In the genomic region with DNA sequence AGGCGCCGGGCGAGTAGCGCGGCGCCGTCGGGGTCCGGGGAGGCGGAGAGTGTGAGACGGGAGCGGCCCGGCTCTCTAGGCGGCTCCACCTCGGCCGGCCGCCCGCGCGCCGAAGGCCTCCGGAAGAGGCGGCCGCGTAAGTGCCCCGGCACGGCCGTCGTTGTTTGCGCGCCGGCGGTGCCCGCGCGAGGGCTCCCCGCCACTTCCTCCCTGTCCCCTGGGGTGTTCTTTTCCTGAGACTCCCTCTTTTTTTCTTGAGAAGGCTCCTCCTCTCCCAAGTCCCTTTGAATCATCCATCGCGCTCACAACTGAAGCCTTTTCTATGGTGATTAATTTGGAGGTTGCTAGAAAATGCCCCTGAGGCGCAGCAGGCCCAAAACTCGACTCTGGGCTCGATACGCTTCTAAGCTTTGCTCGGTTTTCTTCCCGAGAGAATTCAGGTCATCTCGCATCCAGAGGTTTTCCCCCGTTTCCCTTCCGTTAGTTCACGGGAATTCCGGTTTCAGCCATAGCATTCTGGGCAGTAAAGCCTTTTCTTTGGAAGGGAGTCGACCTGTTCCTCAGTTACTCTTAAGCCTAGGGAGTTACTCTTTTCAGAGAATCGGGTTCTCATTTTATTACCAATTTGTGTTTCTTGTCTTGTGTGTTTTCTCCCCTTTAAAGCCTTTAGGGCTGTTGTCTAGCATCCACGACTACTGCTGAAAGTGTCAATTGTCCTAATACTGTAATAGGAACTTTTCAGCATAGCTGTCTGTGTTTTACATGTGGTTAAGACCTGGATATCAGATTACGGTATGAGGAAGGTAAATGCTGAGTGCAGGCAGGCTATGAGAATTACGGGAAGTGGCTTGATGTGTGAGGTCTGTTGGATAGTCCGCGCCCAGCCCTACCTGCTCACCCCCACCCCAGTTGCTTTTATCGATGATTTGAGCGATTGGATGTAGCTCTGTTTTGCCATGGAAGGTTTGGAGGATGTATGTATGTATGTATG, we compare ENCODE assay signal across 8 mouse cellular contexts. TPM values are rescaled to one million over a fixed set of nuclear protein-coding genes. Genes with fewer than 3 reads are reported as not detected.
DNase-seq lines count a peak whose midpoint lies in the region; ATAC-seq lines count a peak whose summit lies in the region.

No protein-coding gene starts in this region.

- H3K4me1 ChIP-seq in forebrain, embryonic 13.5 days, result peaks cover 33% of the 10 kb centered on the region
- peaks cover 8% of the 10 kb centered on the region for H3K4me1 ChIP-seq in limb, embryonic 11.5 days (ENCODE audit: control insufficient read depth, insufficient read depth, low read length)
- peaks cover 23% of the 10 kb centered on the region for H3K4me1 ChIP-seq in midbrain, embryonic 14.5 days (ENCODE audit: control insufficient read depth, insufficient read depth, low read length)

- H3K27me3 ChIP-seq in forebrain, embryonic 13.5 days, result no peaks in the 10 kb centered on the region
- H3K27me3 ChIP-seq in limb, embryonic 11.5 days (ENCODE audit: control insufficient read depth, insufficient read depth, low read length), result no peaks in the 10 kb centered on the region
- no peaks in the 10 kb centered on the region for H3K27me3 ChIP-seq in midbrain, embryonic 14.5 days (ENCODE audit: control insufficient read depth, insufficient read depth, low read length)

- no peaks in the 10 kb centered on the region for H3K36me3 ChIP-seq in forebrain, embryonic 13.5 days (ENCODE audit: poor library complexity, severe bottlenecking)
- no peaks in the 10 kb centered on the region for H3K36me3 ChIP-seq in limb, embryonic 11.5 days (ENCODE audit: control insufficient read depth, insufficient read depth, low read length)
- no peaks in the 10 kb centered on the region for H3K36me3 ChIP-seq in midbrain, embryonic 14.5 days (ENCODE audit: control insufficient read depth, insufficient read depth, low read length)

- H3K9ac ChIP-seq in forebrain, embryonic 13.5 days, result peak overlapping the region; percentile 96
- H3K9ac ChIP-seq in limb, embryonic 11.5 days (ENCODE audit: low read length), result peak overlapping the region; percentile 97
- peak overlapping the region; percentile 94 for H3K9ac ChIP-seq in midbrain, embryonic 14.5 days (replicated peaks; ENCODE audit: low read length)

- WGBS in forebrain, embryonic 13.5 days, result under 1% methylated on average over 26 of the region's 59 CpGs
- WGBS in limb, embryonic 11.5 days, result under 1% methylated on average over 50 of the region's 59 CpGs
- under 1% methylated on average over 56 of the region's 59 CpGs for WGBS in midbrain, embryonic 14.5 days

- no peaks in the 10 kb centered on the region for H3K9me3 ChIP-seq in forebrain, embryonic 13.5 days (replicated peaks)
- H3K9me3 ChIP-seq in limb, embryonic 11.5 days (ENCODE audit: control insufficient read depth, low read length), result no peaks in the 10 kb centered on the region
- H3K9me3 ChIP-seq in midbrain, embryonic 14.5 days (ENCODE audit: control insufficient read depth, low read length), result no peaks in the 10 kb centered on the region

- intact Hi-C loops in left cerebral cortex, postnatal 10 days (cut with DNase I), result loop anchor here (5.0 kb wide), 2 partner anchors 86 to 154 kb away; no protein-coding TSS in a partner anchor

- H3K27ac ChIP-seq in forebrain, embryonic 13.5 days, result peak overlapping the region; percentile 99
- peak overlapping the region; percentile 98 for H3K27ac ChIP-seq in limb, embryonic 11.5 days (replicated peaks; ENCODE audit: low read depth, low read length)
- peak overlapping the region; percentile 98 for H3K27ac ChIP-seq in midbrain, embryonic 14.5 days (replicated peaks; ENCODE audit: low read depth, low read length)

- DNase-seq in left cerebral cortex, postnatal 10 days (ENCODE audit: extremely low spot score in 1 of 2, low spot score in 2 of 2), result peak; percentile 21 to 84
- no peak for DNase-seq in left cerebral cortex, adult 8-10 months (ENCODE audit: low spot score in 2 of 2)
- DNase-seq in ZHBTc4 (ENCODE audit: low read depth, low spot score), result peak; percentile 21
- DNase-seq in limb, embryonic 11.5 days (ENCODE audit: low spot score), result peak; percentile 69
- DNase-seq in midbrain, embryonic 14.5 days, result peak; percentile 78
- DNase-seq in urinary bladder, postnatal 4 days (ENCODE audit: low spot score in 2 of 2), result no peak
- DNase-seq in urinary bladder, adult 2 months (ENCODE audit: low spot score), result no peak

- peak overlapping the region; percentile 83 for H3K4me3 ChIP-seq in forebrain, embryonic 13.5 days
- peak overlapping the region; percentile 89 for H3K4me3 ChIP-seq in limb, embryonic 11.5 days (ENCODE audit: low read depth, low read length)
- peak overlapping the region; percentile 88 for H3K4me3 ChIP-seq in midbrain, embryonic 14.5 days (replicated peaks; ENCODE audit: low read depth, low read length)

- H3K4me2 ChIP-seq in forebrain, embryonic 13.5 days, result peak overlapping the region; percentile 83
- H3K4me2 ChIP-seq in limb, embryonic 11.5 days (ENCODE audit: low read depth, severe bottlenecking), result peak overlapping the region; percentile 55
- H3K4me2 ChIP-seq in midbrain, embryonic 14.5 days (ENCODE audit: low read length), result peak overlapping the region; percentile 83

- ATAC-seq in forebrain, embryonic 13.5 days, result peak; percentile 75
- ATAC-seq in limb, embryonic 11.5 days (ENCODE audit: insufficient number of reproducible peaks, low FRiP score, low TSS enrichment, low read depth), result peak; percentile 66
- ATAC-seq in midbrain, embryonic 14.5 days (ENCODE audit: low FRiP score, low TSS enrichment), result peak; percentile 78

RNA-seq across cellular contexts. Expression of a gene that starts 0.7 kb away (rescaled TPM):
- 10 to 100 TPM; 51.9 to 57.1 TPM for total RNA-seq in left cerebral cortex, postnatal 10 days (2021)
- total RNA-seq in left cerebral cortex, adult 8-10 months (2022), result 10 to 100 TPM; 63.3 to 71.3 (median 69.9) TPM
- 34.3 and 42.6 TPM in 2 replicates for polyA plus RNA-seq in forebrain, embryonic 13.5 days (2015; fragmentation: Nextera tagmentation; extraction: Ambion mirVana)
- polyA plus RNA-seq in limb, embryonic 11.5 days (2014; fragmentation: Nextera tagmentation; extraction: Ambion mirVana), result 57.0 and 62.0 TPM in 2 replicates
- polyA plus RNA-seq in midbrain, embryonic 14.5 days (2014; fragmentation: Nextera tagmentation; extraction: Ambion mirVana), result 26.4 and 34.9 TPM in 2 replicates
- 27.0 and 33.0 TPM in 2 replicates for polyA plus RNA-seq in urinary bladder, adult 2 months (2012; rRNA removed)

RNA-seq across cellular contexts. Expression of a gene that starts 29.1 kb away (rescaled TPM):
- 1 to 10 TPM; 4.4 to 4.9 TPM for total RNA-seq in left cerebral cortex, postnatal 10 days (2021)
- 1 to 10 TPM; 6.9 to 8.6 (median 7.3) TPM for total RNA-seq in left cerebral cortex, adult 8-10 months (2022)
- polyA plus RNA-seq in forebrain, embryonic 13.5 days (2015; fragmentation: Nextera tagmentation; extraction: Ambion mirVana), result 8.1 and 9.6 TPM in 2 replicates
- 17.1 and 17.9 TPM in 2 replicates for polyA plus RNA-seq in limb, embryonic 11.5 days (2014; fragmentation: Nextera tagmentation; extraction: Ambion mirVana)
- 3.8 and 6.8 TPM in 2 replicates for polyA plus RNA-seq in midbrain, embryonic 14.5 days (2014; fragmentation: Nextera tagmentation; extraction: Ambion mirVana)
- polyA plus RNA-seq in urinary bladder, adult 2 months (2012; rRNA removed), result 47.2 and 50.2 TPM in 2 replicates

RNA-seq across cellular contexts. Expression of a gene that starts 56.1 kb away (rescaled TPM):
- 10 to 100 TPM; 21.2 to 23.6 TPM for total RNA-seq in left cerebral cortex, postnatal 10 days (2021)
- 10 to 100 TPM; 23.9 to 28.5 (median 26.2) TPM for total RNA-seq in left cerebral cortex, adult 8-10 months (2022)
- polyA plus RNA-seq in forebrain, embryonic 13.5 days (2015; fragmentation: Nextera tagmentation; extraction: Ambion mirVana), result 31.3 and 32.4 TPM in 2 replicates
- 25.3 and 27.3 TPM in 2 replicates for polyA plus RNA-seq in limb, embryonic 11.5 days (2014; fragmentation: Nextera tagmentation; extraction: Ambion mirVana)
- polyA plus RNA-seq in midbrain, embryonic 14.5 days (2014; fragmentation: Nextera tagmentation; extraction: Ambion mirVana), result 32.5 and 34.3 TPM in 2 replicates
- 40.0 and 44.7 TPM in 2 replicates for polyA plus RNA-seq in urinary bladder, adult 2 months (2012; rRNA removed)

Comparison
In these comparisons a context has a peak if more than half of its experiments do, and no peak if none do; other contexts are left out.
1. DNase-seq: peak in left cerebral cortex, postnatal 10 days (2 of 2), ZHBTc4 (single experiment), limb, embryonic 11.5 days (single experiment) and midbrain, embryonic 14.5 days (single experiment); none in left cerebral cortex, adult 8-10 months (0 of 2), urinary bladder, postnatal 4 days (0 of 2) and urinary bladder, adult 2 months (single experiment).
2. Peak in every context shown above with its lines, with median percentiles within 50 percentile points of each other: ATAC-seq, H3K27ac ChIP-seq, H3K4me2 ChIP-seq, H3K4me3 ChIP-seq and H3K9ac ChIP-seq.